Mouse (Mus musculus) midbrain, embryonic 10.5 days (tissue): ENCODE measurements around the gene Dirc2. TPM values are rescaled to one million over a fixed set of nuclear protein-coding genes. Genes with fewer than 3 reads are reported as not detected.

ENCODE experiments used
- DNase-seq: peaks from one replicate; pipeline ENCODE4 v3.0.0-alpha.2; 2017; ENCODE audit warnings: low spot score
- H3K27ac ChIP-seq: fragments of 300-500 bp; sonication (generic); replicated peaks from 2 replicates; pipeline ENCODE4 v1.5.1; 2016; ENCODE audit warnings: mild to moderate bottlenecking
- H3K27me3 ChIP-seq: fragments of 300-500 bp; sonication (generic); 2 replicates; pipeline ENCODE4 v1.6.1; 2016; ENCODE audit warnings: low read depth, mild to moderate bottlenecking; ENCODE audit not compliant: poor library complexity, severe bottlenecking
- H3K36me3 ChIP-seq: fragments of 300-500 bp; sonication (generic); 2 replicates; pipeline ENCODE4 v1.6.1; 2016; ENCODE audit warnings: mild to moderate bottlenecking, moderate library complexity
- H3K4me1 ChIP-seq: fragments of 300-500 bp; sonication (generic); 2 replicates; pipeline ENCODE4 v1.6.1; 2016
- H3K4me3 ChIP-seq: fragments of 300-500 bp; sonication (generic); 2 replicates; pipeline ENCODE4 v1.5.1; 2016; ENCODE audit warnings: mild to moderate bottlenecking, moderate library complexity
- H3K9me3 ChIP-seq: fragments of 300-500 bp; sonication (generic); replicated peaks from 2 replicates; pipeline ENCODE4 v1.6.1; 2016; ENCODE audit warnings: mild to moderate bottlenecking
- WGBS: fragments of 180-500 bp; shearing (Covaris S2); methylation state at CpG from one replicate; pipeline ENCODE4 v1.1.7; 2016; 5-methylcytosine and 5-hydroxymethylcytosine counted together
- polyA plus RNA-seq: library from polyadenylated mRNA; unstranded; fragments of >200 nt; fragmentation: Nextera tagmentation; extraction: Ambion mirVana; gene quantifications from 2 replicates; pipeline ENCODE4 v1.2.1, GENCODE M21; 2016

The Dirc2 gene
- polyA plus RNA-seq, 1 experiment from 2014 or later, result 12.5 TPM

GRCm38 (mm10) chr16:35769878-35770657 lies 912 bp upstream of the Dirc2 start, which contains the start of gene Hspbap1:
Gene Hspbap1 (plus strand): TSS chr16:35770375.
- peak within 1 kb of the TSS; percentile 87 for H3K27ac ChIP-seq
- peaks cover 3% of the 10 kb centered on the region; the same call in 1 of the 2 replicates for H3K36me3 ChIP-seq
- 1% methylated on average over 51 of the region's 51 CpGs for WGBS
- no peaks in the 10 kb centered on the region for H3K9me3 ChIP-seq
- H3K27me3 ChIP-seq, result no peaks in the 10 kb centered on the region
- H3K4me1 ChIP-seq, result peaks cover 40% of the 10 kb centered on the region
- DNase-seq, result peak; percentile 90
- H3K4me3 ChIP-seq, result peak within 1 kb of the TSS; percentile 93

GRCm38 (mm10) chr16:35768469-35768784 lies 729 bp downstream of the Dirc2 start:
- 29% methylated on average over 6 of the region's 6 CpGs for WGBS
- H3K4me3 ChIP-seq, result peak overlapping the region; percentile 93

GRCm38 (mm10) chr16:35766366-35766765 lies 2.8 kb downstream of the Dirc2 start:
- no peaks in the 10 kb centered on the region for H3K36me3 ChIP-seq
- H3K9me3 ChIP-seq, result no peaks in the 10 kb centered on the region
- no peaks in the 10 kb centered on the region for H3K27me3 ChIP-seq
- H3K27ac ChIP-seq, result no peak overlapping the region
- H3K4me1 ChIP-seq, result peaks cover 36% of the 10 kb centered on the region
- H3K4me3 ChIP-seq, result no peak overlapping the region
- DNase-seq, result no peak
- 88% methylated on average over 3 of the region's 3 CpGs for whole genome bisulfite sequencing

More at GRCm38 (mm10) chr16:35768469-35768784, 729 bp downstream of the Dirc2 start:
- DNase-seq, result no peak
- Histone ChIP-seq H3K36me3 (peaks cover 3% of the 10 kb centered on the region; the same call in 1 of the 2 replicates), H3K27ac (peak overlapping the region; percentile 87), H3K27me3 (no peaks in the 10 kb centered on the region), H3K9me3 (no peaks in the 10 kb centered on the region), H3K4me1 (peaks cover 40% of the 10 kb centered on the region)

GRCm38 (mm10) chr16:35765449-35765848 lies 3.7 kb downstream of the Dirc2 start:
- WGBS, result 84% methylated on average over 2 of the region's 2 CpGs
- H3K36me3 ChIP-seq, result no peaks in the 10 kb centered on the region
- peaks cover 27% of the 10 kb centered on the region for H3K4me1 ChIP-seq
- H3K27me3 ChIP-seq, result no peaks in the 10 kb centered on the region
- no peaks in the 10 kb centered on the region for H3K9me3 ChIP-seq
- H3K4me3 ChIP-seq, result no peak overlapping the region
- H3K27ac ChIP-seq, result no peak overlapping the region
- no peak for DNase-seq

- Histone ChIP-seq H3K36me3 (no peaks in the 10 kb centered on the region), H3K4me3 (no peak overlapping the region), H3K4me1 (peaks cover 25% of the 10 kb centered on the region), H3K27me3 (no peaks in the 10 kb centered on the region), H3K9me3 (no peaks in the 10 kb centered on the region), H3K27ac (no peak overlapping the region)
- no peak for DNase-seq
- WGBS, result 93% methylated on average over 1 of the region's 1 CpGs
Observed at GRCm38 (mm10) chr16:35764941-35765340, 4.2 kb downstream of the Dirc2 start.

GRCm38 (mm10) chr16:35763590-35764296 lies 5.4 kb downstream of the Dirc2 start:
- no peak overlapping the region for H3K27ac ChIP-seq
- H3K4me1 ChIP-seq, result peaks cover 13% of the 10 kb centered on the region
- no peaks in the 10 kb centered on the region for H3K9me3 ChIP-seq
- H3K27me3 ChIP-seq, result no peaks in the 10 kb centered on the region
- 86% methylated on average over 11 of the region's 11 CpGs for WGBS
- no peaks in the 10 kb centered on the region for H3K36me3 ChIP-seq
- H3K4me3 ChIP-seq, result no peak overlapping the region
- DNase-seq, result no peak

GRCm38 (mm10) chr16:35759401-35759800 lies 9.8 kb downstream of the Dirc2 start:
- Histone ChIP-seq H3K9me3 (no peaks in the 10 kb centered on the region), H3K36me3 (no peaks in the 10 kb centered on the region), H3K27ac (no peak overlapping the region), H3K4me3 (no peak overlapping the region), H3K4me1 (no peaks in the 10 kb centered on the region), H3K27me3 (no peaks in the 10 kb centered on the region)
- DNase-seq, result no peak
- WGBS, result 90% methylated on average over 5 of the region's 5 CpGs

GRCm38 (mm10) chr16:35756697-35757096 lies 12.5 kb downstream of the Dirc2 start:
- no peak for DNase-seq

GRCm38 (mm10) chr16:35755502-35756334 lies 13.4 kb downstream of the Dirc2 start:
- Histone ChIP-seq H3K36me3 (no peaks in the 10 kb centered on the region), H3K4me1 (no peaks in the 10 kb centered on the region), H3K27me3 (no peaks in the 10 kb centered on the region), H3K4me3 (no peak overlapping the region), H3K9me3 (no peaks in the 10 kb centered on the region), H3K27ac (no peak overlapping the region)
- no peak for DNase-seq
- WGBS, result 91% methylated on average over 6 of the region's 6 CpGs

More at GRCm38 (mm10) chr16:35756697-35757096, 12.5 kb downstream of the Dirc2 start:
- Histone ChIP-seq H3K4me1 (no peaks in the 10 kb centered on the region), H3K9me3 (no peaks in the 10 kb centered on the region), H3K36me3 (no peaks in the 10 kb centered on the region), H3K4me3 (no peak overlapping the region), H3K27ac (no peak overlapping the region), H3K27me3 (no peaks in the 10 kb centered on the region)
- 89% methylated on average over 9 of the region's 9 CpGs for whole genome bisulfite sequencing

- no peaks in the 10 kb centered on the region for H3K27me3 ChIP-seq
- H3K4me1 ChIP-seq, result no peaks in the 10 kb centered on the region
- H3K4me3 ChIP-seq, result no peak overlapping the region
- no peaks in the 10 kb centered on the region for H3K36me3 ChIP-seq
- no peaks in the 10 kb centered on the region for H3K9me3 ChIP-seq
- H3K27ac ChIP-seq, result no peak overlapping the region
- WGBS, result 97% methylated on average over 5 of the region's 5 CpGs
- no peak for DNase-seq
Observed at GRCm38 (mm10) chr16:35753926-35754325, 15.2 kb downstream of the Dirc2 start.

- H3K27ac ChIP-seq, result no peak overlapping the region
- H3K4me1 ChIP-seq, result no peaks in the 10 kb centered on the region
- no peak for DNase-seq
- no peak overlapping the region for H3K4me3 ChIP-seq
- no peaks in the 10 kb centered on the region for H3K9me3 ChIP-seq
- 88% methylated on average over 4 of the region's 4 CpGs for WGBS
- no peaks in the 10 kb centered on the region for H3K27me3 ChIP-seq
- H3K36me3 ChIP-seq, result no peaks in the 10 kb centered on the region
Observed at GRCm38 (mm10) chr16:35751841-35752240, 17.3 kb downstream of the Dirc2 start.

- no peaks in the 10 kb centered on the region for H3K4me1 ChIP-seq
- no peak for DNase-seq
- H3K9me3 ChIP-seq, result no peaks in the 10 kb centered on the region
- H3K36me3 ChIP-seq, result no peaks in the 10 kb centered on the region
- WGBS, result 80% methylated on average over 7 of the region's 7 CpGs
- H3K27me3 ChIP-seq, result no peaks in the 10 kb centered on the region
- H3K27ac ChIP-seq, result no peak overlapping the region
- no peak overlapping the region for H3K4me3 ChIP-seq
Observed at GRCm38 (mm10) chr16:35749385-35749784, 19.8 kb downstream of the Dirc2 start.
